Mouse (Mus musculus): Measurements from ENCODE around the gene Igfbp4. TPM values are rescaled to one million over a fixed set of nuclear protein-coding genes. Genes with fewer than 3 reads are reported as not detected.
A peak's percentile ranks its signal among the peaks of the same experiment; 100 is the strongest.

The Igfbp4 gene
- polyA plus RNA-seq, 1 experiment from 2014 or later, result 584 TPM

GRCm38 (mm10) chr11:99039782-99040181 lies 1.3 kb upstream of the Igfbp4 start:
- H3K9me3 ChIP-seq (replicated peaks; ENCODE audit: low read length), result no peaks in the 10 kb centered on the region
- DNase-seq (ENCODE audit: low spot score) (peak; percentile 97), ATAC-seq (replicated peaks; ENCODE audit: low FRiP score, low read depth) (peak; percentile 48)
- peaks cover 22% of the 10 kb centered on the region; the same call in 1 of the 2 replicates for H3K4me1 ChIP-seq (replicated peaks; ENCODE audit: insufficient read depth, low read length)
- H3K9ac ChIP-seq (ENCODE audit: low read depth, low read length), result peak overlapping the region; percentile 86
- no peaks in the 10 kb centered on the region for H3K27me3 ChIP-seq (ENCODE audit: insufficient read depth, low read length)
- TF ChIP-seq CTCF (IDR thresholded peaks at IDR 0.05; ENCODE audit: low read depth), result peak; percentile 91
- H3K4me2 ChIP-seq (ENCODE audit: low read length), result peak overlapping the region; percentile 82
- peak overlapping the region; percentile 95 for H3K27ac ChIP-seq
- H3K4me3 ChIP-seq (replicated peaks; ENCODE audit: low read depth, low read length), result peak overlapping the region; percentile 64
- H3K36me3 ChIP-seq (ENCODE audit: insufficient read depth, low read length), result no peaks in the 10 kb centered on the region
- WGBS, result under 1% methylated on average over 15 of the region's 15 CpGs

GRCm38 (mm10) chr11:99040346-99040974 lies 584 bp upstream of the Igfbp4 start:
- DNase-seq (ENCODE audit: low spot score), result peak; percentile 88

GRCm38 (mm10) chr11:99041841-99042780 lies 1.1 kb downstream of the Igfbp4 start:
- peak overlapping the region; percentile 95 for H3K27ac ChIP-seq
- peak overlapping the region; percentile 64 for H3K4me3 ChIP-seq (replicated peaks; ENCODE audit: low read depth, low read length)
- DNase-seq (ENCODE audit: low spot score) (no peak), ATAC-seq (replicated peaks; ENCODE audit: low FRiP score, low read depth) (no peak)
- H3K27me3 ChIP-seq (ENCODE audit: insufficient read depth, low read length), result no peaks in the 10 kb centered on the region
- H3K4me2 ChIP-seq (ENCODE audit: low read length), result peak overlapping the region; percentile 82
- H3K9ac ChIP-seq (ENCODE audit: low read depth, low read length), result peak overlapping the region; percentile 86
- 22% methylated on average over 16 of the region's 16 CpGs for WGBS
- no peak for TF ChIP-seq CTCF (IDR thresholded peaks at IDR 0.05; ENCODE audit: low read depth)
- H3K36me3 ChIP-seq (ENCODE audit: insufficient read depth, low read length), result no peaks in the 10 kb centered on the region
- no peaks in the 10 kb centered on the region for H3K9me3 ChIP-seq (replicated peaks; ENCODE audit: low read length)
- peaks cover 44% of the 10 kb centered on the region for H3K4me1 ChIP-seq (replicated peaks; ENCODE audit: insufficient read depth, low read length)

More at GRCm38 (mm10) chr11:99040346-99040974, 584 bp upstream of the Igfbp4 start:
- Histone ChIP-seq H3K4me2 (ENCODE audit: low read length) (peak overlapping the region; percentile 82), H3K4me3 (replicated peaks; ENCODE audit: low read depth, low read length) (peak overlapping the region; percentile 64), H3K4me1 (replicated peaks; ENCODE audit: insufficient read depth, low read length) (peaks cover 28% of the 10 kb centered on the region; the same call in 1 of the 2 replicates), H3K9me3 (replicated peaks; ENCODE audit: low read length) (no peaks in the 10 kb centered on the region), H3K27ac (peak overlapping the region; percentile 95), H3K27me3 (ENCODE audit: insufficient read depth, low read length) (no peaks in the 10 kb centered on the region), H3K9ac (ENCODE audit: low read depth, low read length) (peak overlapping the region; percentile 86), H3K36me3 (ENCODE audit: insufficient read depth, low read length) (no peaks in the 10 kb centered on the region)
- 2% methylated on average over 17 of the region's 17 CpGs for WGBS
- ATAC-seq (replicated peaks; ENCODE audit: low FRiP score, low read depth), result peak; percentile 13
- TF ChIP-seq CTCF (IDR thresholded peaks at IDR 0.05; ENCODE audit: low read depth), result peak; percentile 72

- H3K9me3 ChIP-seq (replicated peaks; ENCODE audit: low read length), result no peaks in the 10 kb centered on the region
- no peak for ATAC-seq (replicated peaks; ENCODE audit: low FRiP score, low read depth)
- DNase-seq (ENCODE audit: low spot score), result peak; percentile 80
- peaks cover 7% of the 10 kb centered on the region for H3K36me3 ChIP-seq (ENCODE audit: insufficient read depth, low read length)
- H3K9ac ChIP-seq (ENCODE audit: low read depth, low read length), result peak overlapping the region; percentile 86
- H3K4me2 ChIP-seq (ENCODE audit: low read length), result peak overlapping the region; percentile 82
- peak overlapping the region; percentile 95 for H3K27ac ChIP-seq
- peak overlapping the region; percentile 64 for H3K4me3 ChIP-seq (replicated peaks; ENCODE audit: low read depth, low read length)
- WGBS, result 21% methylated on average over 12 of the region's 12 CpGs
- no peaks in the 10 kb centered on the region for H3K27me3 ChIP-seq (ENCODE audit: insufficient read depth, low read length)
- H3K4me1 ChIP-seq (replicated peaks; ENCODE audit: insufficient read depth, low read length), result peaks cover 50% of the 10 kb centered on the region
- no peak for TF ChIP-seq CTCF (IDR thresholded peaks at IDR 0.05; ENCODE audit: low read depth)
These were observed 1.9 kb downstream of the Igfbp4 start for GRCm38 (mm10) chr11:99042834-99043431.

- no peak overlapping the region for H3K9ac ChIP-seq (ENCODE audit: low read depth, low read length)
- H3K4me1 ChIP-seq (replicated peaks; ENCODE audit: insufficient read depth, low read length), result peaks cover 50% of the 10 kb centered on the region
- H3K36me3 ChIP-seq (ENCODE audit: insufficient read depth, low read length), result peaks cover 14% of the 10 kb centered on the region
- TF ChIP-seq CTCF (IDR thresholded peaks at IDR 0.05; ENCODE audit: low read depth), result peak; percentile 48
- H3K27me3 ChIP-seq (ENCODE audit: insufficient read depth, low read length), result no peaks in the 10 kb centered on the region
- H3K9me3 ChIP-seq (replicated peaks; ENCODE audit: low read length), result no peaks in the 10 kb centered on the region
- no peak overlapping the region for H3K4me3 ChIP-seq (replicated peaks; ENCODE audit: low read depth, low read length)
- H3K4me2 ChIP-seq (ENCODE audit: low read length), result peak overlapping the region; percentile 31
- DNase-seq (ENCODE audit: low spot score) (no peak), ATAC-seq (replicated peaks; ENCODE audit: low FRiP score, low read depth) (no peak)
- 51% methylated on average over 6 of the region's 6 CpGs for WGBS
- H3K27ac ChIP-seq, result peak overlapping the region; percentile 65
These were observed 2.6 kb downstream of the Igfbp4 start for GRCm38 (mm10) chr11:99043632-99044031.

- DNase-seq (ENCODE audit: low spot score), result peak; percentile 52
- H3K4me1 ChIP-seq (replicated peaks; ENCODE audit: insufficient read depth, low read length), result peaks cover 50% of the 10 kb centered on the region
- no peak overlapping the region; the same call in 1 of the 2 replicates for H3K4me3 ChIP-seq (replicated peaks; ENCODE audit: low read depth, low read length)
- H3K27me3 ChIP-seq (ENCODE audit: insufficient read depth, low read length), result no peaks in the 10 kb centered on the region
- no peaks in the 10 kb centered on the region for H3K9me3 ChIP-seq (replicated peaks; ENCODE audit: low read length)
- peak overlapping the region; percentile 65 for H3K27ac ChIP-seq
- WGBS, result 24% methylated on average over 5 of the region's 5 CpGs
- no peak for TF ChIP-seq CTCF (IDR thresholded peaks at IDR 0.05; ENCODE audit: low read depth)
- peaks cover 21% of the 10 kb centered on the region for H3K36me3 ChIP-seq (ENCODE audit: insufficient read depth, low read length)
- ATAC-seq (replicated peaks; ENCODE audit: low FRiP score, low read depth), result no peak
- H3K4me2 ChIP-seq (ENCODE audit: low read length), result peak overlapping the region; percentile 31; the same call in 1 of the 2 replicates
- no peak overlapping the region for H3K9ac ChIP-seq (ENCODE audit: low read depth, low read length)
These were observed 3.3 kb downstream of the Igfbp4 start for GRCm38 (mm10) chr11:99044306-99044705.

Measured in kidney, postnatal 0 days (tissue).